Mouse (Mus musculus): ENCODE measurements around the gene Btn2a2.

- TF ChIP-seq POLR2A (IDR thresholded peaks at IDR 0.05; ENCODE audit: borderline replicate concordance, extremely low read depth, low read depth, low read length) (peak; percentile 98), CTCF (IDR thresholded peaks at IDR 0.05; ENCODE audit: insufficient read depth, low read length) (no peak)
Observed at GRCm38 (mm10) chr13:23530901-23531875, 42.5 kb upstream of the Btn2a2 start, which contains the start of gene Hist1h4h.

All from lung, adult 2 months (tissue).